Mouse (Mus musculus): ENCODE data around the gene Arhgap24. TPM values are rescaled to one million over a fixed set of nuclear protein-coding genes. Genes with fewer than 3 reads are reported as not detected.

The Arhgap24 gene
- polyA plus RNA-seq, 1 experiment from 2014 or later, result 10.0 TPM

DNA sequence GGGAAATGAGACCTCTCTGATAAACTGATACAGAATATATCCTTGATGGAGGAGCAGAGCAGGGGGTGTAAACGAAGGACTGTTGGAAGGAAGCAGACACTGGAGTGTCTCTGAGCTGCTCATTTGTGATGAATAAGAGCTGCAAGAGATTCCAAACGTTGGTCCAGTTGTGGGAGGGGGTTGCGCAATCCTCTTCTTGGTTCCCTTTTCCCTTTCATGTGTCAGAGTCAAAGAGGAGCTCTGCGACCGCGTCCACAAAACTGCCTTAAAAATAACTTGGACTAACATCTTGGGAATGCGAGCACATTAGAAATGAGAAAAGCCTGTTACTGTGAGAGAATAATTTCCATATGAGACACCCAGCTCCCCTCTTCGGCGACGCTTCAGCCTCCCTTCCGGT lies 312.3 kb downstream of the Arhgap24 start:
- Histone ChIP-seq H3K36me3 (no peaks in the 10 kb centered on the region), H3K4me2 (no peak overlapping the region), H3K27ac (ENCODE audit: poor library complexity, severe bottlenecking) (no peak overlapping the region), H3K9ac (no peak overlapping the region), H3K4me3 (no peak overlapping the region), H3K9me3 (replicated peaks) (no peaks in the 10 kb centered on the region), H3K4me1 (replicated peaks) (no peaks in the 10 kb centered on the region), H3K27me3 (replicated peaks) (no peaks in the 10 kb centered on the region)
- 81% methylated on average over 11 of the region's 11 CpGs for WGBS
- no peak for ATAC-seq (ENCODE audit: insufficient number of reproducible peaks, low FRiP score)

DNA sequence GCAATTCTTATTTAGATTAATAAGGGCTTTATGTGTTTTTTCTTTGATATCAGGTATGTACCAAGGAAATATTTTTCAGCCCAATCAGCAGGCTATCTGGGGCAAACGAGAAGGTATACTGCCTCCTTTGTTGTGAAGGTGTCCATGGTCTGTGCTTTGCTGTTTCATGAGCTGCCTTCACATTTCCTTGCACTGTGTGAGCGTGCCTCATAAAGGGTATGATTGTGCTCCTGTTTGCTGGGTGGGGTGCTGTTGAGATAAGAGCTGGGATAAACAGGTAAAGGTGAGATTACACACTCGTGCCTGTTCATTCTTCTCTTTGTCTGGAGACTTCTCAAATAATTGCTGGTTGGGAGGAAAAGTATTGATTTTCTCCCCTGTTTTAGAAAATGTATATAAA lies 320.3 kb downstream of the Arhgap24 start:
- Histone ChIP-seq H3K4me3 (no peak overlapping the region), H3K4me1 (replicated peaks) (no peaks in the 10 kb centered on the region), H3K9ac (no peak overlapping the region), H3K36me3 (no peaks in the 10 kb centered on the region), H3K27ac (ENCODE audit: poor library complexity, severe bottlenecking) (no peak overlapping the region), H3K4me2 (no peak overlapping the region), H3K9me3 (replicated peaks) (no peaks in the 10 kb centered on the region), H3K27me3 (replicated peaks) (no peaks in the 10 kb centered on the region)
- 71% methylated on average over 3 of the region's 3 CpGs for WGBS
- no peak for ATAC-seq (ENCODE audit: insufficient number of reproducible peaks, low FRiP score)

DNA sequence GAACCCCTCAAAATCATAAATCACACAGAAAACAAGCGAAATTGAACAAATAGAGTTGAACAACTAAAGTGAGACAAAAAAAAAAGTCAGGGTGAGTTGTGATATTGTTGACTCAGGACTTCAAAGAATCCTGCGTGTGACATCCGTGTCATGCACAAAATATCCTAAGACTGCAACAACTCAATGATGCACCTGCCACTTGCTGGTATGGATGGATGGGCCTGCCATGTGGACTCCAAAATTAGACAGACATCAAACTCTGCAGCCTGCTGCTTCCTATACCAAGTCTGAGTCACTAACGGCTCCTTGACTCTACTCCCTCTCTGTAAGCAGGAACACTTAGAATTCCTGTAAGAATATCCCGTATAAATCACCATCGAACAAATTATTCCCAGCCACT lies 321.6 kb downstream of the Arhgap24 start:
- 77% methylated on average over 6 of the region's 6 CpGs for WGBS
- Histone ChIP-seq H3K4me3 (no peak overlapping the region), H3K27me3 (replicated peaks) (no peaks in the 10 kb centered on the region), H3K4me2 (no peak overlapping the region), H3K9me3 (replicated peaks) (no peaks in the 10 kb centered on the region), H3K36me3 (no peaks in the 10 kb centered on the region), H3K27ac (ENCODE audit: poor library complexity, severe bottlenecking) (no peak overlapping the region), H3K4me1 (replicated peaks) (no peaks in the 10 kb centered on the region), H3K9ac (no peak overlapping the region)
- no peak for ATAC-seq (ENCODE audit: insufficient number of reproducible peaks, low FRiP score)

DNA sequence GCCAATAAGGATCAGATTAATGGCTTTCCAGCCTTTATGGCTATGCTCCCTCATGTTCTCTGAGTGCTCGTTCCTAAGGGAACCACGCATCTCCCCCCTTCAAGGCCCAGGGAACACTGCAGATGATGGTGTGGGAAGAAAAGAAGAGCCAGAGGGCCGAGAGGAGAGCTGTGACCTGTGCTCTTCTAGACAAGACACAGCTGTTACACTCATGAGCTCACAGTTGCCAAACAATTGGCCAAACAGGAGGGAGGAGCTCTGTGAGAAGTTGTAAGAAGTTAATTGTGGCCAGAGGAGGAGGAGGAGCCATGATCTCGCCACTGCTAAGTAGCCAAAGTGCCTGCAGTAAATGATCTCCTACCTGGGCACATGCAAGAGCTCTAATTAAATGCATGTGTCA lies 322.5 kb downstream of the Arhgap24 start:
- Histone ChIP-seq H3K4me1 (replicated peaks) (no peaks in the 10 kb centered on the region), H3K9ac (no peak overlapping the region), H3K27me3 (replicated peaks) (no peaks in the 10 kb centered on the region), H3K9me3 (replicated peaks) (no peaks in the 10 kb centered on the region), H3K4me3 (no peak overlapping the region), H3K36me3 (no peaks in the 10 kb centered on the region), H3K4me2 (no peak overlapping the region), H3K27ac (ENCODE audit: poor library complexity, severe bottlenecking) (no peak overlapping the region)
- 54% methylated on average over 4 of the region's 4 CpGs for whole genome bisulfite sequencing
- no peak for ATAC-seq (ENCODE audit: insufficient number of reproducible peaks, low FRiP score)

DNA sequence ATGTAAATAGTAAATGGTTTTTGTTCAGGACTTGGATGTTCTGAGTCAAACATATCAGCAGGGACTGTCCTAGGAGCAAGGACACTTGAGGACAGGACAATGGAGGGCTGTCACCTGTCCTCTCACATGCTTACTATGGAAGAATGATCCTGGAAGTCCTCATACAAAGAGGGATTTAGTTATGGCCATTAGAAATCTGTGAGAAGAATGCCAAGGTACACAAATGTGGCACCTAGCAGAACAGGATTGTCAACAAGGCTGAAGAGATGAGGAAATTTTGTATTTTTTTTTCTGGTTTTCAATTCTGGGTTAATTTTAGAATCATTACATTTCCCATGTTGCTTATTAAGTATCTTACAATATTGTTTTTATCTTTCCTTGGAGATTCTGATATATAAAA lies 326.3 kb downstream of the Arhgap24 start:
- no peak for ATAC-seq (ENCODE audit: insufficient number of reproducible peaks, low FRiP score)
- no peak overlapping the region for H3K4me3 ChIP-seq
- no peak overlapping the region for H3K4me2 ChIP-seq

DNA sequence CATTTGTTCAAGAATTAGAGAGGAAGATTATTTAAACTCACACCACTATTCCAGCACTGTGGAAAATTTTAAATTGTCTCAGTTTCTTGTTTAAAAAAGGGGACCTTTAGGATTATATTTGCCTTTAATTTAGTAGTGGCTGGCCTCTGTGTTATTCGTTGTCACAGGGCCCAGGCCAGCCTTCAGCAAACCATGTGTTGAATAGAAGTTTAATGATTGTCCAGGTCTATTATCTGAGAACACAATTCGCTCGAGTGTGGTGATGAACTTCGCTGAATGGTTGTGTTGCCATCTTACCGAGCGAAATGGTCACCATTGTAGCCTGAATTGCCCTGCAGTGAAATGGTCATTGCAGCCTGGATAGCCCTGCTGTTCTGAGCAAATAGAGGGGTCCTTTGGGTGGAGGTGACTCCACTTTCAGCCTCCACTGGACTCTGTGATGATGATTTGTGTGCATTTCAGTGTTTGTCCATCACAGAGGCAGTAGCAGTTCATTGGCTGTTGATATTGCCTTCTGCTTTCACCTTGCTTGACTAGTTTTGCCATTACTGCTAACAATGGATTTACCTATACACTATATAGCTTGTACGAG lies 329.3 kb downstream of the Arhgap24 start:
- Histone ChIP-seq H3K27me3 (replicated peaks) (no peaks in the 10 kb centered on the region), H3K36me3 (no peaks in the 10 kb centered on the region), H3K4me3 (no peak overlapping the region), H3K9ac (no peak overlapping the region), H3K4me2 (no peak overlapping the region), H3K27ac (ENCODE audit: poor library complexity, severe bottlenecking) (no peak overlapping the region), H3K4me1 (replicated peaks) (no peaks in the 10 kb centered on the region), H3K9me3 (replicated peaks) (no peaks in the 10 kb centered on the region)
- 87% methylated on average over 7 of the region's 7 CpGs for WGBS
- ATAC-seq (ENCODE audit: insufficient number of reproducible peaks, low FRiP score), result no peak

More for the DNA sequence above, 326.3 kb downstream of the Arhgap24 start:
- H3K36me3 ChIP-seq, result no peaks in the 10 kb centered on the region
- H3K9me3 ChIP-seq (replicated peaks), result no peaks in the 10 kb centered on the region
- no peak overlapping the region for H3K9ac ChIP-seq
- H3K4me1 ChIP-seq (replicated peaks), result no peaks in the 10 kb centered on the region
- H3K27ac ChIP-seq (ENCODE audit: poor library complexity, severe bottlenecking), result no peak overlapping the region
- no peaks in the 10 kb centered on the region for H3K27me3 ChIP-seq (replicated peaks)

DNA sequence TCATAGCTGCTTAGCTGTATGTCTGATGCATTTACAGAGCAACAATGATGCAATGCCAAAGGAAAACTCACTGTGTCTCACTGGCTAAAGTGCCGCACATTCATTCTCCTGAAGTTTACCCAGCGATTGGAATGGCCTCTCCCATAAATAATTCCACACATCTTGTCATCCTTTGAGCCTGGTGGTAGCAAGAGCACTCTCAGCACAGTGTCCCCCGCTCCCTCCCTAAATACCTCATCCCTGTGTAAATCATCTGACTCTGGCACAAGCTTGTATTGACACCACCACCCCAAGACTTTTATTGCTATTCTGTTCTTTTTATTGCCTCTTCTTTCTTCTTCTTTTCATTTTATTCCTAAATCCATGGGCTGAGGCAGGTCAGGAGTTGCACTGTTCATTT lies 332.1 kb downstream of the Arhgap24 start:
- Histone ChIP-seq H3K9me3 (replicated peaks) (no peaks in the 10 kb centered on the region), H3K36me3 (no peaks in the 10 kb centered on the region), H3K4me2 (no peak overlapping the region), H3K4me3 (no peak overlapping the region), H3K27ac (ENCODE audit: poor library complexity, severe bottlenecking) (no peak overlapping the region), H3K4me1 (replicated peaks) (no peaks in the 10 kb centered on the region), H3K9ac (no peak overlapping the region), H3K27me3 (replicated peaks) (no peaks in the 10 kb centered on the region)
- WGBS, result 74% methylated on average over 3 of the region's 3 CpGs
- no peak for ATAC-seq (ENCODE audit: insufficient number of reproducible peaks, low FRiP score)

DNA sequence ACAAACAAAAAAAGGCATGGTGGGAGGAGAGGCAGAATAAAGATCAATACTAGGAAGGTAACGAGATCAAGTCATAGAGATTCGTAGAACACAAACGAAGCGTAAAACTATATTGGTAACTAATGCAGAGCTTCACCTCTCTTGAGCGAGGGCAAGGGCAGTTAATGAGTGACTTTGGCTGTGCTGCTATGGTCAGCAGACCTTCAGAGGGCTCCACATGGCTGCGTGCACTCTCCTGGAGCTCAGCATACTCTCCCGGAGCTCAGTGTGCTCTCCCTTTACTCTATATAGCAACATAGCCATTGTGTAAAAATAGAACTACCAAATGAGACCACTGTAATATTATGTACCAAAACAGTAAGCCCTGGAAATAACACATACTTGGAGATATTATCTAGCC lies 336.4 kb downstream of the Arhgap24 start:
- Histone ChIP-seq H3K27ac (ENCODE audit: poor library complexity, severe bottlenecking) (no peak overlapping the region), H3K9me3 (replicated peaks) (no peaks in the 10 kb centered on the region), H3K9ac (no peak overlapping the region), H3K4me3 (no peak overlapping the region), H3K4me2 (no peak overlapping the region), H3K27me3 (replicated peaks) (no peaks in the 10 kb centered on the region), H3K4me1 (replicated peaks) (no peaks in the 10 kb centered on the region), H3K36me3 (no peaks in the 10 kb centered on the region)
- ATAC-seq (ENCODE audit: insufficient number of reproducible peaks, low FRiP score), result no peak
- 72% methylated on average over 7 of the region's 7 CpGs for WGBS

DNA sequence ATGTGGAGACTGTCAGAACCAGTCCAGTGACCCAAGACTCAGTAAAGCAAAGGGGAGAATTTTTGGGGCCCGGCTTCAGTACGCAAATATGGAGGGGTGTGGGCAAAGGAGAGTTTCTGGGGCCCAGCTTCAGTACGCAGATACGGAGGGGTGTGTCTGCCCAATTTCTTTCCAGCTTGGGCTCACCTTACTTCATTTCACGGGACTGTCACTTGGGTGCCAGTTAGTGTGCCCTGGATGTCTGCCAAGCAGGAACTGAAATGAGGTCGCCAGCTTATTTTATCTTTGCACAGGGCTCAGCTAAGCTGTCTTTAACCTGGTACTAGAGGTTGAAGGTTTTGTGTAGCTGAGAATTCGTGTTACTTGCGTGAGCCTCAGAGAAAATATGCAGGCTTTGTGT lies 344.3 kb downstream of the Arhgap24 start:
- no peak overlapping the region for H3K4me3 ChIP-seq
- 51% methylated on average over 8 of the region's 8 CpGs for WGBS
- no peak overlapping the region for H3K4me2 ChIP-seq
- peaks cover 7% of the 10 kb centered on the region; the same call in 1 of the 2 replicates for H3K4me1 ChIP-seq (replicated peaks)
- ATAC-seq (ENCODE audit: insufficient number of reproducible peaks, low FRiP score), result no peak
- no peaks in the 10 kb centered on the region for H3K36me3 ChIP-seq
- H3K9ac ChIP-seq, result no peak overlapping the region
- H3K27ac ChIP-seq (ENCODE audit: poor library complexity, severe bottlenecking), result no peak overlapping the region
- H3K27me3 ChIP-seq (replicated peaks), result no peaks in the 10 kb centered on the region
- H3K9me3 ChIP-seq (replicated peaks), result no peaks in the 10 kb centered on the region

DNA sequence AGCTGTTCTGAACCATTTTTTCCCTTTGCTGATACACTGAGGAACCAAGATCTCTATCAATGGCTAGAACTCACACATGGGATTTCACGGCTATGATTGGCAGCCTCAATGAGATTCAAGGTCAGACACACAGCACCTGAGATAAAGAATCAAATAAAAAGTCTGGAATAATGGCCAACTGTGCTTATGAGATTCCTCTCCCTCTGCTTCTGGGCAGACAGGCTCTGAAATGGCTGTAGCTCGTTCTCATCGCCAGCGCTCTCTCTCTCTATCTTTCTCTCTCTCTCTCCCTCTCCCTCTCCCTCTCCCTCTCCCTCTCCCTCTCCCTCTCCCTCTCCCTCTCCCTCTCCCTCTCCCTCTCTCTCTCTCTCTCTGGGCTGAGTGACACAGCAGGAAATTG lies 357.9 kb downstream of the Arhgap24 start:
- ATAC-seq (ENCODE audit: insufficient number of reproducible peaks, low FRiP score), result no peak

DNA sequence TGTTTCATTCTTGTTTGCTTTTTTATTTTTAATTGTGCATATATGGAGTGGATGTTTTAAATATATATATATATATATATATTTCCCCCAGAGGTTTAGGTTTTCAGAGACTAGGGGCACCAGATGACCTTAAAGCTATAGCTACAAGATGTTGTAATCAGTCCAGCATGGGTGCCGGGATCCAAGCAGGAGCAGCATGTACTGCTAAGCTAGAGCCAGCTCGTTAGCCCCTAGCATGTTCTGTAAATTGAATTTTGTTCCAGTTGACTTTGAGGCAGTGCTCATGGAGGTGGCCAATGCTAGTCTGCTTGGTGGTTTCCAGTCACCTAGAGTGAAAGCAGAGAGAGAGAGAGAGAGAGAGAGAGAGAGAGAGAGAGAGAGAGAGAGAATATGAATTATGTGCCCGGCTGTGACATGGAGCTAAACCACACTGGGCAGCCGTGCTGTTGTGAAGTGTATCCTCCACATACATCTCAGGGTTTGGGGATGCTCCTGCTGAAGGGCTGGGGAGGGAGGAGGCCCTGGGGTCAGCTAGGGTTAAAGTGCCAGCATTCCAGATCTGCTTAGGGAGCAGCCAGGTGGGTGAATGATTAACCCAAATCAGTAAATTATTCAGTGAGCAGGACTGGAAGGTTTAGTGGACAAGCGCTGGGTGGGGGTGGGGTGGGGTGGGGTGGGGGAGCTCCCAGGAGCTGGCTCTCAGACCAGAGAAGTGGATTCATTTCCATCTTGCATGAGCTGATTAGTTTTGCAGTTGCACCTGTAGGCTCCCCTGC lies 362.9 kb downstream of the Arhgap24 start:
- Histone ChIP-seq H3K27ac (ENCODE audit: poor library complexity, severe bottlenecking) (no peak overlapping the region), H3K4me2 (no peak overlapping the region), H3K4me3 (no peak overlapping the region), H3K9me3 (replicated peaks) (no peaks in the 10 kb centered on the region), H3K4me1 (replicated peaks) (peaks cover 22% of the 10 kb centered on the region), H3K27me3 (replicated peaks) (no peaks in the 10 kb centered on the region), H3K9ac (no peak overlapping the region), H3K36me3 (no peaks in the 10 kb centered on the region)
- WGBS, result 41% methylated on average over 5 of the region's 5 CpGs
- no peak for ATAC-seq (ENCODE audit: insufficient number of reproducible peaks, low FRiP score)

More for the DNA sequence above, 357.9 kb downstream of the Arhgap24 start:
- no peak overlapping the region for H3K4me3 ChIP-seq
- no peaks in the 10 kb centered on the region for H3K27me3 ChIP-seq (replicated peaks)
- H3K9ac ChIP-seq, result no peak overlapping the region
- no peak overlapping the region for H3K27ac ChIP-seq (ENCODE audit: poor library complexity, severe bottlenecking)
- no peaks in the 10 kb centered on the region for H3K36me3 ChIP-seq
- H3K4me2 ChIP-seq, result no peak overlapping the region
- 65% methylated on average over 4 of the region's 4 CpGs for WGBS
- peaks cover 8% of the 10 kb centered on the region; the same call in 1 of the 2 replicates for H3K4me1 ChIP-seq (replicated peaks)
- H3K9me3 ChIP-seq (replicated peaks), result no peaks in the 10 kb centered on the region
